Mouse (Mus musculus) ovary, adult 2 months (tissue): Measurements from ENCODE around the gene Soat1. TPM values are rescaled to one million over a fixed set of nuclear protein-coding genes. Genes with fewer than 3 reads are reported as not detected.

Experiments
- polyA plus RNA-seq: library from polyadenylated mRNA; depleted of rRNA; stranded (reverse); fragments of >200 nt; gene quantifications from 2 replicates; pipeline ENCODE4 v1.2.3, GENCODE M21; 2012; rRNA removed

Gene Soat1
- 210 and 314 TPM in 2 replicates for polyA plus RNA-seq

DNA sequence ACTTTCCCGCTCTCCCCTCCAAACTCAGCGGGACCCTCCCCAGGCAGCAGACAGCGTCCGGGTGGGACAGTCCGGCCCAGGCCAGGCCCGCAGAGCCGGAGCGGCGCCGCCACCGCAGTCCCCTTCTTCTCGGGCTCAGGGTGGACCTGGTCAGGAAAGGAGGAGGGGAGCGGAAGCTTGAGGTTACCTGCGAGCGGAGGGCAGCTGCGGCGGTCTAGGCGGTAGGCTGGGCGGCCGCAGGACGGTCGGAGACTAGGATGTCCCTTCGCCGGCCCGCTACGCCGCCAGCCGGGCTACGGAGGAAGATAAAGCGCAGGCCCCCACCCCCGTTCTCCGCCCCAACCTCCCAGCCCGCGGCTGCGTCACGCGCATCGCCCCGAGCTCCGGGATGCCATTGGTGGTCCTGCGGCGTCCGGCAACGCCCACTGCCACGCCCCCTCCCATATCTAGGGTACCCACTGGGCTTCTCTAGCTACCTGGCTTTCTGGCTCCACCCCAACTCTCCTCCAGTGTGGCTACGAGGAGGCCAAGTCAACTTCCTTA is at the start of gene Soat1:
Gene Soat1 (minus strand): TSS at position 371 of the 543 bp plus-strand sequence.

DNA sequence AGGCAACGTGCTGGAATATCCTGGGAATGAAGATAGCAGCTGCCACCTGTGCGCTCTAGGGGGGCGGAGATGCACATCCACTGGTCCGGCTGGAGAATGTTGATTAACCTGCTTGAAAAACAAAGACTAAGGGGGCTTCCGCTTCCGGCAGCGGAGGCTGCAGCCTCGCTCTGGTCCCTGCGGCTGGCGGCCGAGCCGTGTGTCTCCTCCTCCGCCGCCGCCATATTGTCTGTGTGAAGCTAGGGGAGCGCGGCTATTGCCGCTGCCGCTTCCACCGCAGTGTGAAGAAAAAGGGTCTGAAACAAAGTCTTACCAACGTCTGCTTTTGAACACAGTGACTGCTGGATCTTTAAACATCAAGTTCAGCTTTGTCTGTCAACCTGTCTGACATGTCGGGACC is 49.7 kb upstream of the Soat1 start, which contains the start of gene Gm10031:
Gene Gm10031 (plus strand): TSS at position 171 of the 400 bp plus-strand sequence.

DNA sequence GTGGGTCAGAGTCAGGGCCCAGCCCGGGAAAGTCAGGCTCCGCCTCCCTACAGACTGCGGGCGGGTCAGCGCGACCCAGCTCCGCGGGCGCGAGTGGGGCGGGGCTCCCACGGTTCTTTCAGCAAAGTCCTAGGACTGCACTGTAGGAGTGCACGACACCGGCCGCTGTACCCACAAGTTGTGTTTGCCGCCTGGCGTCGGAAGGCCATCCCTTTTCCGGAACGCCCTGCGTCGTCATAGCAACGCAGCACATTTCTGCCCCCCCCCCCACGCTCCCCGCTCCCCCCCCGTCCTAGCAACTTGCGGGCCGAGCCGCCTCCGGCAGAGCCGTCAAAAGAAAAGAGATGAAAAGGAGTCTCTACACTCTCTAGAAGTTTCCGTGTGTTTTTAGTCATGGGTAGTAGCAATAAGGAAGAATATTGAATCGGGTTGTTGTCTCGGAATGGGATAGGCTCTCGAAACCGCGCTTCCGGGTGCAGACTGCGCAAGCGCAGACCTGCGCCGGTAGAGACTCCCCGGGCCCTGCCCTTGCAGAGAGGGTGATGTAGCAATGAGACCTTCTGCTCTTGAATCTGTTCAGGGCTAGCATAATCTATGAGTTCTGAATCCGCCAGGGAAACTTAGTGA is 53.3 kb downstream of the Soat1 start, which contains the start of gene Axdnd1:
Gene Axdnd1 (minus strand): TSS at position 489 of the 627 bp plus-strand sequence.

Other genes with a start within 250 kb of the Soat1 start
- gene Tdrd5, start 170.7 kb downstream of the Soat1 start, polyA plus RNA-seq = 3.4 and 5.1 TPM in 2 replicates
- 0.24 and 0.44 TPM in 2 replicates for gene Nphs2, start 163.6 kb downstream of the Soat1 start, polyA plus RNA-seq
- gene Gm2000, start 108.3 kb downstream of the Soat1 start, polyA plus RNA-seq = 13.5 and 28.0 TPM in 2 replicates
- 0.31 and 0.47 TPM in 2 replicates for gene Axdnd1, start 53.2 kb downstream of the Soat1 start, polyA plus RNA-seq
- 23.8 and 27.4 TPM in 2 replicates for gene Gm10031, start 49.7 kb upstream of the Soat1 start, polyA plus RNA-seq
- 12.4 and 18.3 TPM in 2 replicates for gene Abl2, start 84.5 kb upstream of the Soat1 start, polyA plus RNA-seq
- gene Tor3a, start 200.0 kb upstream of the Soat1 start, polyA plus RNA-seq = 37.5 and 38.7 TPM in 2 replicates
- gene Fam20b, start 244.8 kb upstream of the Soat1 start, polyA plus RNA-seq = 24.5 and 25.6 TPM in 2 replicates